Mouse (Mus musculus): ENCODE measurements at regions not wholly inside any gene's neighbourhood (a gene's known extent, or its start where the extent isn't known, plus 50 kb on each side); places are given as distances from the start of the nearest gene placed in this dataset.

DNA sequence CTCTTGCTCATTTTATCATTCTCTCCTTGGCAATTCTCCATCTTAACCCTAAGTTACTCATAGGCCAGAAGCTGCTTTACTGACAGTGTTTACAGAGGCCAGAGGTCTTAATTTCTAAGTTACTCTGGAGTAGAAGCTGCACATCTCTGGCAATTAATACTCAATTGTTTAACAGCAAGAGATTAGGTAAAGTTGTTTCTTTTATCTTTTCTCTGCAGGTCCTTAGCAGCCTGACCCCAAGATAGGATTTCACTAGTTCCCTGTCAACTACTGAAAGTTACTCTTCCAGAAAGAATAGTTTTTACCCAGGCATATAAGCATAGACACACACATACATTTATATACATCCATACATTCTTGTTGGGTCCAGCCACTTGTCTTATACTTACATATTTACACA lies 3131.2 kb upstream of the A830018L16Rik start:
- TF ChIP-seq NANOG (IDR thresholded peaks at IDR 0.05; ENCODE audit: borderline replicate concordance, low read length), result no peak
- TF ChIP-seq CTCF (conservative IDR thresholded peaks at IDR 0.05; ENCODE audit: low read length), result no peak
- no peak for TF ChIP-seq POU5F1 (IDR thresholded peaks at IDR 0.05; ENCODE audit: borderline replicate concordance, low read length)
- Histone ChIP-seq H3K4me3 (replicated peaks; ENCODE audit: low read length) (no peak overlapping the region), H3K36me3 (ENCODE audit: insufficient read depth, low read length) (no peaks in the 10 kb centered on the region), H3K27me3 (ENCODE audit: insufficient read depth, low read length) (no peaks in the 10 kb centered on the region), H3K4me1 (replicated peaks; ENCODE audit: low read depth, low read length) (no peaks in the 10 kb centered on the region), H3K9me3 (ENCODE audit: low read length) (no peaks in the 10 kb centered on the region)

DNA sequence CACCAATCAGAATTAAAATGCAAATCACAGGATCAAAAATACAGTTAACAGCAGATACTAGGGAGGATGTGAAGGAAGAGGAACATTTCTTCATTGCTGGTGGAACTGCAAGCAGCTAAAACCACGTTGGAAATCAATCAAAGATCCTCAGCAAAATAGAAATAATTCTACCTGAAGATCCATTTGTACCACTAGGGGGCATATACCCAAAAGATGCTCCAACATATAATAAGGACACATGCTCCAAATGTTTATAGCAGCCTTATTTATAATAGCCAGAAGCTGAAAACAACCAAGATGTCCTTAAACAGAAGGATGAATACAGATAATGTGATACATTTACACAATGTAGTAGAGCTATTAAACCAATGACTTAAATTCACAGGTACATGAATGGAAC lies 3126.4 kb upstream of the A830018L16Rik start:
- peaks cover 20% of the 10 kb centered on the region for H3K9me3 ChIP-seq (ENCODE audit: low read length)
- no peak overlapping the region for H3K4me3 ChIP-seq (replicated peaks; ENCODE audit: low read length)
- no peak for TF ChIP-seq POU5F1 (IDR thresholded peaks at IDR 0.05; ENCODE audit: borderline replicate concordance, low read length)
- TF ChIP-seq NANOG (IDR thresholded peaks at IDR 0.05; ENCODE audit: borderline replicate concordance, low read length), result no peak
- peak; percentile 24 for TF ChIP-seq CTCF (conservative IDR thresholded peaks at IDR 0.05; ENCODE audit: low read length)
- H3K4me1 ChIP-seq (replicated peaks; ENCODE audit: low read depth, low read length), result no peaks in the 10 kb centered on the region
- H3K27me3 ChIP-seq (ENCODE audit: insufficient read depth, low read length), result no peaks in the 10 kb centered on the region
- H3K36me3 ChIP-seq (ENCODE audit: insufficient read depth, low read length), result no peaks in the 10 kb centered on the region
